23 mouse cellular contexts compared by ENCODE assay signal in genomic region chr9:78111456-78111855, GRCm38 (mm10). TPM values are rescaled to one million over a fixed set of nuclear protein-coding genes. Genes with fewer than 3 reads are reported as not detected.
"Had no signal": no experiment of that assay in that cellular context is flagged by ENCODE, and none has a peak within 500 bp of the region (broad histone marks: within the 10 kb centered on the region; RNA-seq: fewer than 3 reads in every experiment).

No protein-coding gene starts in this region.

- H3K4me3 ChIP-seq: limb, embryonic 15.5 days; liver, embryonic 13.5 days; midbrain, embryonic 12.5 days; midbrain, embryonic 15.5 days; neural tube, embryonic 12.5 days; stomach, embryonic 15.5 days had no signal

- DNase-seq: kidney, adult 2 months; kidney, postnatal 10 days; kidney, postnatal 36 days; liver, embryonic 13.5 days; lung, embryonic 14.5 days; retina, postnatal 1 day; right cerebral cortex, postnatal 25 days; spleen, adult 18-20 months; thymus, postnatal 25 days had no signal

- H3K27me3 ChIP-seq: limb, embryonic 15.5 days; liver, embryonic 13.5 days; midbrain, embryonic 12.5 days; midbrain, embryonic 15.5 days; neural tube, embryonic 12.5 days; stomach, embryonic 15.5 days had no signal

- H3K4me2 ChIP-seq: limb, embryonic 15.5 days; liver, embryonic 13.5 days; lung, embryonic 14.5 days; midbrain, embryonic 12.5 days; midbrain, embryonic 15.5 days; neural tube, embryonic 12.5 days; stomach, embryonic 15.5 days had no signal

- H3K27ac ChIP-seq: limb, embryonic 15.5 days; liver, embryonic 13.5 days; macrophage; midbrain, embryonic 12.5 days; midbrain, embryonic 15.5 days; neural tube, embryonic 12.5 days; stomach, embryonic 15.5 days had no signal

- H3K9me3 ChIP-seq: limb, embryonic 15.5 days; liver, embryonic 13.5 days; midbrain, embryonic 12.5 days; midbrain, embryonic 15.5 days; neural tube, embryonic 12.5 days; stomach, embryonic 15.5 days had no signal

- ATAC-seq: intestine, postnatal 0 days; lung, postnatal 0 days; midbrain, embryonic 15.5 days had no signal

- H3K9ac ChIP-seq: limb, embryonic 15.5 days; liver, embryonic 13.5 days; lung, embryonic 14.5 days; midbrain, embryonic 12.5 days; midbrain, embryonic 15.5 days; neural tube, embryonic 12.5 days; stomach, embryonic 15.5 days had no signal

- H3K36me3 ChIP-seq: limb, embryonic 15.5 days; midbrain, embryonic 15.5 days; neural tube, embryonic 12.5 days; stomach, embryonic 15.5 days had no signal

RNA-seq across cellular contexts. Expression of gene Gcm1, which starts 59.7 kb away (rescaled TPM):
- total RNA-seq: layer of hippocampus, postnatal 14 days; left cerebral cortex, adult 18-20 months; left cerebral cortex, postnatal 25 days; megakaryocyte, adult 5-6 weeks; neutrophil, adult 5-6 weeks had no signal
- polyA plus RNA-seq: intestine, postnatal 0 days; limb, embryonic 15.5 days; liver, embryonic 13.5 days; liver, embryonic 16.5 days; macrophage; midbrain, embryonic 15.5 days; neural tube, embryonic 12.5 days; stomach, embryonic 15.5 days had no signal
